Mouse (Mus musculus): ENCODE measurements around the gene 1600002K03Rik. TPM values are rescaled to one million over a fixed set of nuclear protein-coding genes. Genes with fewer than 3 reads are reported as not detected.
"Not testable (repeated sequence)": the region's sequence is repeated elsewhere in the genome, so short reads cannot be mapped to it uniquely, and the experiment has no call there.

The 1600002K03Rik gene
- polyA plus RNA-seq, 1 experiment from 2014 or later = 12.8 TPM

DNA sequence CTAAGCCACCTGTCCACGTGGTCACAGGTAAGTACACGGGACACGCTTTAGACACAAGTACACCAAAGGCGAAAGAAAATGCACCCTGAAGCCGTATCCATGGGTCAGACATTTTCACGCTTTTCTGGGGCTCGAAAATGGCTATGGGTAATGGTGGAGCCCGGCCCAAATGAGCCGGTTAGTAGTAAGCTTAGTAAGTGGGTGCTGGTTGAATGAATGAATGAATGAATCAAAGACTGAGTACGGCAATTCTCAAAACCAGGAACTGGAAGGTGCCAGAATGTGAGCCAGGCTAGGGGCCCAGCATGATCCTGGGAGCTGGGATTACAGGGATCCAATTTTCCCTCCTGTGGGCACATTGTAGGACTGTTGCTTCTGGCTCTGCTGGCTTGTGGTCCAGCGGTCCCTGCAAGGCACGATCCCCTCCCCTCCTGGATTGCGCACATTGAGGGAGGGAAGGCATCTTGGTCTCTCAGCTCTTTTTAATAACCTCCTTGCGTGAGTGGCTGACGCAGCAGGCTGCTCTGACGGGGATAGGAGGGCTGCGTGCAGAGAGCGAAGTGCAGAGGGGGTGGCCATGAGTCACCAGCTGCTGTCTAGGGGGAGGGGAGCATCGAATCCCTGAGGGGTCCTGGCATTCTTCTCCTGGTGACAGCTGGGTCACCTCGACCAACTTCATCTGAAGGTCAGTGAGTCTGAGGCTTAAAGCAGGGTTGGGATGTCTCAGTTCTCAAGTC, 7.2 kb upstream of the 1600002K03Rik start, which contains the start of gene Cirbp:
Cirbp (plus strand) TSS at position 594 of the 737 bp plus-strand sequence.
- Histone ChIP-seq H3K36me3 (peaks cover 10% of the 10 kb centered on the region), H3K4me1 (peaks cover 80% of the 10 kb centered on the region), H3K9ac (peak within 1 kb of the TSS; percentile 27), H3K4me3 (peak within 1 kb of the TSS; percentile 41), H3K9me3 (no peaks in the 10 kb centered on the region), H3K27me3 (no peaks in the 10 kb centered on the region), H3K4me2 (peak within 1 kb of the TSS; percentile 94), H3K27ac (peak within 1 kb of the TSS; percentile 92)
- WGBS = 9% methylated on average over 19 of the region's 20 CpGs
- no peak for ATAC-seq (ENCODE audit: insufficient number of reproducible peaks, low FRiP score, low TSS enrichment, low read depth)

GRCm38 (mm10) chr10:80166136-80166535, 6.6 kb upstream of the 1600002K03Rik start:
- H3K9ac ChIP-seq; H3K9me3 ChIP-seq; ATAC-seq (ENCODE audit: insufficient number of reproducible peaks, low FRiP score, low TSS enrichment, low read depth); H3K27me3 ChIP-seq; H3K4me2 ChIP-seq: not testable (repeated sequence)
- 0 out of 2 replicates have a peak overlapping the region, but pooled peaks have one; percentile 0 for H3K4me3 ChIP-seq
- H3K4me1 ChIP-seq = peaks cover 74% of the 10 kb centered on the region
- peak overlapping the region; percentile 54; the same call in 1 of the 2 replicates for H3K27ac ChIP-seq
- WGBS = 80% methylated on average over 4 of the region's 4 CpGs
- peaks cover 15% of the 10 kb centered on the region for H3K36me3 ChIP-seq

DNA sequence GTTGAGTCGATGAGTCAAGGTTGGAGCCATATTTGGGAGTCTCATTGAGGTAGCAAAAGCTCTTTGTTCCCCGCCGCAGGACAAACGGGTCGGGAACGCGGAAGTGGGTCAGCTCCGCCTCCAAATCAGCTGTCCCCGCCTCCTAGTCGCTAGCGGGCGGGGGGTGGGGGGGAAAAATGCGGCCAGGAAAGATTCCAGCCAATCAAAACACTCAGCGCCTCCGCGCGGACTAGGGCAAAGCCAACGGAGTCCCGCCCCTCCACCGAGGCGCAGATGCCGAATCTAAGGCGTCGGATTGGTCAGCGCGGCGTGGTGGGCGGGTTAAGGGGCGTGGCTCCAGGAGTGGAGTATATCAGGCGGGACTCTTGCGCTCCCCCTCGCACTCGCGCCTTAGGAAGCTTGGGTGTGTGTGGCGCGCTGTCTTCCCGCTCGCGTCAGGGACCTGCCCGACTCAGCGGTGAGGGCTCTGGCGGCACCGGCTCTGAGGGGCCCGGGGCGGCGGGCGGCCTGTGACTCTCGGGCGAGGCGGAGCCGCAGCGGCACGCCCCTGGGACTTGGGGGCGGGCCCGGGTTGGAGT, 5.2 kb upstream of the 1600002K03Rik start:
- peak overlapping the region; percentile 87 for H3K4me3 ChIP-seq
- no peaks in the 10 kb centered on the region for H3K9me3 ChIP-seq
- no peaks in the 10 kb centered on the region for H3K27me3 ChIP-seq
- H3K4me2 ChIP-seq = peak overlapping the region; percentile 56
- ATAC-seq (ENCODE audit: insufficient number of reproducible peaks, low FRiP score, low TSS enrichment, low read depth) = peak; percentile 92
- H3K36me3 ChIP-seq = peaks cover 28% of the 10 kb centered on the region
- peak overlapping the region; percentile 100 for H3K27ac ChIP-seq
- H3K9ac ChIP-seq = peak overlapping the region; percentile 96
- WGBS = under 1% methylated on average over 54 of the region's 55 CpGs
- peaks cover 72% of the 10 kb centered on the region for H3K4me1 ChIP-seq

GRCm38 (mm10) chr10:80168038-80168661, 4.6 kb upstream of the 1600002K03Rik start:
- Histone ChIP-seq H3K4me3 (peak overlapping the region; percentile 87), H3K9me3 (no peaks in the 10 kb centered on the region), H3K9ac (peak overlapping the region; percentile 96), H3K27me3 (no peaks in the 10 kb centered on the region), H3K27ac (peak overlapping the region; percentile 100), H3K4me2 (peak overlapping the region; percentile 56), H3K36me3 (peaks cover 28% of the 10 kb centered on the region), H3K4me1 (peaks cover 67% of the 10 kb centered on the region)
- peak; percentile 42 for ATAC-seq (ENCODE audit: insufficient number of reproducible peaks, low FRiP score, low TSS enrichment, low read depth)
- under 1% methylated on average over 48 of the region's 48 CpGs for WGBS

GRCm38 (mm10) chr10:80169070-80169469, 3.7 kb upstream of the 1600002K03Rik start:
- peak overlapping the region; percentile 100 for H3K27ac ChIP-seq
- no peaks in the 10 kb centered on the region for H3K9me3 ChIP-seq
- H3K4me3 ChIP-seq = peak overlapping the region; percentile 87
- no peaks in the 10 kb centered on the region for H3K27me3 ChIP-seq
- peaks cover 64% of the 10 kb centered on the region for H3K4me1 ChIP-seq
- H3K9ac ChIP-seq = peak overlapping the region; percentile 96; the same call in 1 of the 2 replicates
- H3K36me3 ChIP-seq = peaks cover 28% of the 10 kb centered on the region
- no peak for ATAC-seq (ENCODE audit: insufficient number of reproducible peaks, low FRiP score, low TSS enrichment, low read depth)
- peak overlapping the region; percentile 56 for H3K4me2 ChIP-seq
- WGBS = 55% methylated on average over 1 of the region's 1 CpGs

GRCm38 (mm10) chr10:80169651-80170050, 3.1 kb upstream of the 1600002K03Rik start:
- H3K36me3 ChIP-seq = peaks cover 28% of the 10 kb centered on the region
- H3K27me3 ChIP-seq = no peaks in the 10 kb centered on the region
- H3K4me1 ChIP-seq = peaks cover 58% of the 10 kb centered on the region
- no peaks in the 10 kb centered on the region for H3K9me3 ChIP-seq
- no peak overlapping the region for H3K4me3 ChIP-seq
- 91% methylated on average over 7 of the region's 7 CpGs for WGBS
- ATAC-seq (ENCODE audit: insufficient number of reproducible peaks, low FRiP score, low TSS enrichment, low read depth) = no peak
- no peak overlapping the region for H3K4me2 ChIP-seq
- H3K9ac ChIP-seq = no peak overlapping the region
- no peak overlapping the region for H3K27ac ChIP-seq

GRCm38 (mm10) chr10:80170052-80170451, 2.7 kb upstream of the 1600002K03Rik start:
- no peak for ATAC-seq (ENCODE audit: insufficient number of reproducible peaks, low FRiP score, low TSS enrichment, low read depth)
- Histone ChIP-seq H3K4me2 (no peak overlapping the region), H3K4me1 (peaks cover 55% of the 10 kb centered on the region), H3K9me3 (no peaks in the 10 kb centered on the region), H3K36me3 (peaks cover 28% of the 10 kb centered on the region), H3K4me3 (no peak overlapping the region), H3K9ac (no peak overlapping the region), H3K27me3 (no peaks in the 10 kb centered on the region), H3K27ac (0 out of 2 replicates have a peak overlapping the region, but pooled peaks have one; percentile 47)
- WGBS = 91% methylated on average over 16 of the region's 16 CpGs

GRCm38 (mm10) chr10:80170601-80171021, 2.1 kb upstream of the 1600002K03Rik start:
- Histone ChIP-seq H3K4me3 (no peak overlapping the region), H3K4me1 (peaks cover 50% of the 10 kb centered on the region), H3K36me3 (peaks cover 28% of the 10 kb centered on the region), H3K4me2 (no peak overlapping the region), H3K9ac (no peak overlapping the region), H3K9me3 (no peaks in the 10 kb centered on the region), H3K27me3 (no peaks in the 10 kb centered on the region), H3K27ac (0 out of 2 replicates have a peak overlapping the region, but pooled peaks have one; percentile 47)
- no peak for ATAC-seq (ENCODE audit: insufficient number of reproducible peaks, low FRiP score, low TSS enrichment, low read depth)
- 92% methylated on average over 19 of the region's 19 CpGs for WGBS

- peaks cover 28% of the 10 kb centered on the region for H3K36me3 ChIP-seq
- H3K9ac ChIP-seq = no peak overlapping the region
- WGBS = 89% methylated on average over 15 of the region's 15 CpGs
- no peak for ATAC-seq (ENCODE audit: insufficient number of reproducible peaks, low FRiP score, low TSS enrichment, low read depth)
- peaks cover 52% of the 10 kb centered on the region for H3K4me1 ChIP-seq
- no peaks in the 10 kb centered on the region for H3K27me3 ChIP-seq
- no peak overlapping the region for H3K4me2 ChIP-seq
- H3K9me3 ChIP-seq = no peaks in the 10 kb centered on the region
- peak overlapping the region; percentile 39; the same call in 1 of the 2 replicates for H3K27ac ChIP-seq
- H3K4me3 ChIP-seq = no peak overlapping the region
These were observed 1.5 kb upstream of the 1600002K03Rik start for GRCm38 (mm10) chr10:80171252-80171651.

- Histone ChIP-seq H3K4me2 (peak overlapping the region; percentile 67), H3K9ac (no peak overlapping the region), H3K27ac (peak overlapping the region; percentile 90), H3K4me1 (peaks cover 46% of the 10 kb centered on the region), H3K36me3 (peaks cover 28% of the 10 kb centered on the region), H3K9me3 (no peaks in the 10 kb centered on the region), H3K27me3 (no peaks in the 10 kb centered on the region), H3K4me3 (no peak overlapping the region)
- WGBS = 88% methylated on average over 45 of the region's 45 CpGs
- ATAC-seq (ENCODE audit: insufficient number of reproducible peaks, low FRiP score, low TSS enrichment, low read depth) = no peak
These were observed 801 bp upstream of the 1600002K03Rik start for GRCm38 (mm10) chr10:80171760-80172526.

GRCm38 (mm10) chr10:80173358-80173757, 614 bp downstream of the 1600002K03Rik start:
- 8% methylated on average over 11 of the region's 11 CpGs for WGBS
- Histone ChIP-seq H3K9ac (peak overlapping the region; percentile 35; the same call in 1 of the 2 replicates), H3K4me2 (peak overlapping the region; percentile 67), H3K4me3 (peak overlapping the region; percentile 64), H3K9me3 (no peaks in the 10 kb centered on the region), H3K27me3 (no peaks in the 10 kb centered on the region), H3K36me3 (peaks cover 28% of the 10 kb centered on the region), H3K27ac (peak overlapping the region; percentile 90), H3K4me1 (peaks cover 43% of the 10 kb centered on the region)
- ATAC-seq (ENCODE audit: insufficient number of reproducible peaks, low FRiP score, low TSS enrichment, low read depth) = no peak
